Mouse (Mus musculus) heart, adult 18-20 months (tissue): Measurements from ENCODE around the gene Ankrd27. TPM values are rescaled to one million over a fixed set of nuclear protein-coding genes. Genes with fewer than 3 reads are reported as not detected.

Experiments used
- DNase-seq, 2 experiments: peaks; one replicate each; pipeline ENCODE4 v3.0.0; 2021 to 2022; ENCODE audit warnings: mixed read lengths in 1 of 2
- total RNA-seq, 2 experiments: library from RNA; stranded (reverse); gene quantifications; 2 replicates each; pipeline ENCODE4 v1.2.3; 2021

Gene Ankrd27
- total RNA-seq, 2 experiments from 2014 or later: 9.7 to 9.9 TPM

DNA sequence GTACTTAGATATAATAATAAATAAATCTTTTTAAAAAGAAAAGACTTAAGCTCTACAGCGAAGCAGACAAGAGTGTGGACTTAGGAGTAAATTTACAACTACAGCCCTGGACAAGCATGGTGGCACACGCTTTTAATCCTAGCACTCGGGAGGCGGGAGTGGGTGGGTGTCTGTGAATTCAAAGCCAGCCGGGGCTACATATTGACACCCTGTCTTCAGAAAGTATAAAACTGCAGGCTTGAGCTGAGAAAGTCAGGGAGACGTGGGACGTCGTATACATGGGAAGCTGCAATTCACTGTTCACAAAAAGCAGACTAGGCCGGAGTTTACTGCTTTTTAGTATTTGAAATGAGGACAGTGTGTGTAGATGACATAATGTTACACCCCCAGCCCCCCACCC lies 50.8 kb downstream of the Ankrd27 start:
- no peak for DNase-seq

DNA sequence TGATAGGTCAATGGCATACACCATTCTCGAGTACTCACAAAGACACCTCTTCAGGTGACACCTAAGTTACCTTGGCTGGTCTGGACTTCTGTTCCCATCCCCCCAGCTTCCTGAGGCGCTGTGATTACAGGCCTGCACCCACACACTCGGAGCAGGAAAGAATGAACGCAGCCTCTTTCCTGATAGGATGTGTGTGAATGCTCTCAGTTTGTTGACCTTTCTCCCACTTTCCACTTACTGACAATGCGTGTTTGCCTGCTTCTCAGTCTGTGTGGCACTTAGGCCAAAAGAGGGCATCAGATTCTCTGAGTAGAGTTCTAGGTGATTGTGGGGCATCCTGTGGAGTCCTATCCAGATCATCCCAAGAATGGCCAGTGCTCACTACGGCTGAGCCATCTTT lies 54.0 kb downstream of the Ankrd27 start:
- no peak for DNase-seq

DNA sequence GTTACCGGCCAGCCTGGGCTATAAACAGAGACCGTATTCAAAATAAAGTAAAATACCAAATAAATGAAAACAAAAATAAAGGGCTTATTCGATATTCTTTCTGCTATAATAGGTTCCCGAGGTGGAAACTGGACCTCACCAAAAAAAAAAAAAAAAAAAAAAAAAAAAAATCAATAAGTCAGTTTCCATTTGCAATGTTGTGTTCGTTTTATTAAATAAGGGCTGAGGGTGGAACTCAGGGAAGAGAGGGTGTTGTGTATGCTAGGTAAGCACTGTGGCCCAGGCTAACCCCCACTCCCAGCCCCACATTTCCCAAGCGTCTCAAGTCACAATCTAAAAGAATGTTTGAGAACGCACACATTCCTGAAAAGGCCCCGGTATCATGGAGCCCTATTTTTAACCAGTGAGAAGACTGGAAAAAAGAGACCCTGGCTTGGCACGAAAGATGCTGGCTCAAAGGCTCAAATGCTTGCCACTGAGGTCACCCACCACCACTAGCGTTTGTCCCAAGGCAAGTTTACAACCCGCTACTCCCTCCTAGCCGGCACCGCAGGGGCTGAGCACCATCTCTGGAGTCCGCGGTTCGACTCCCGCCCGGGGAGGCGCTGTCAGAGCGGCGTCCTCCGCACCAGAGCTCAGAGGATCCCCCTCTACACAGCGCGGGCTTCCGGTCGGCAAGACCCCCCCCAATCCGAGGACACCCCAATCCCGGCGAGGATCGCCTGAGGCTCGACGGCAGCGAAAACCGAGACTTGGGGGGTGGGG lies 60.5 kb downstream of the Ankrd27 start:
- DNase-seq: peak; percentile 8 to 22

DNA sequence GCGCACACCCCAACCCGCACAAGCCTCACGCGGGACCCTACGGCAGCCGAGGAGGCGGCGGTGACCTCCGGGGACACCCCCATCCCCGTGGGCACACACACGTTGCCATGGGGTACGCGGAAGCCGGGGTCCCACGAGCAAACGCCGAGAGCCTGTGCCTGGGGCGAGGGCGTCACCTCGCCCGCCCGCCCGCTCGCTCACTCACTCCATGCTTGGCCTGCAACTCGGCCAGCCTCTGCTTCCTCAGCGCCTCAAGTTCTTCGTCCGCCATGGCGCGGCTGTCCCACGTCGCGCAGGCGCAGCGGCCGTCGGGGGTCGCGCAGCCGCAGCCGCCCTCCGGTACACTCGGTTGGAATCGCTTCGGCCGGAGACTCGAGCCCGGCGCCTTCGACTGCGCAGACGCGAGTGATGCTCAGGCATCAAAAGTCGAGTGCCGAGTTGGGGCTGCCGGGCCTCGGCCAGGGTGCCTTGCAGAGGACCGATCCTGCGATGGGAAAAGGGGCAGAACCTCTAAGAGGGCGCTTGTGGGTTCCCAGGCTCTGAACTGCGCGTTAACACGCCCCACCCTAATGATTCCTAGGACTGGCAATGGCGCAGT lies 61.2 kb downstream of the Ankrd27 start, which contains the start of gene Pdcd5:
Gene Pdcd5, minus strand, starts transcription at position 421 of the 598 bp plus-strand sequence.
- peak; percentile 97 to 99 for DNase-seq

DNA sequence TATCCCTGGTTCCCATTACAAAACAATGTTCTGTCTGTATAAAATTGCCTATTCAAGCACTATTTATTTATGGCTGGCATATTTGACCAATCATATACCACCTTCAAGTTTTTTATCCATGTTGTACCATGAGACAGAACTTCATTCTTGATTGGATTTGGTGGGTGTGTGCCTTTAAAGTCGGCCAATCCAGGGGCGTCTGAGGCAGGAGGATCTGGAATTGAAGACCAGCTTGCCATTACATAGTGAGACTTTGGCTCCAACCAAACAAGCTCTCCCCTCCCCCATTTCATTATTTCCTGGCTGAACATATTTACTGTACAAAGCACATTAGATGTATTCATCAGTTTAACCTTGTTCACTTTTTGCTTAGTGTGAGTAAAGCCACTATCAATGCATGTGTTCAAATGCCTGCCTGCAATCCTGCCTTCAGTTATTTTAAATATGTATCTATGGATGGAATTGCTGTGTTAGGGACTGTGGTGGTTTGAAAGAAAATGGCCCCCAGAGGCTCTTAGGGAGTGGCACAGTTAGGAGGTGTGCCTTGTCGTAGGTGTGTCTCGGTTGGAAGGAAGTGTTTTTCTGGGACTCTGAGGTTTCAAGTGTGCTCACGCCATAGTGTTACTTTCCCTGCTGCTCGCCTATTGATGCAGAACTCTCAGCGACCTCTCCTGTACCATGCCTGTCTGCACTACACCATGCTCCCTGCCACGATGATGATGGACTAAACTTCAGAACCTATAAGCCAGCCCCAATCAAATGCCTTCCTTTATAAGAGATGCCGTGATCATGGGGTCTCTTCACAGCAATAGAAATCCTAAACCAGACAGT lies 62.4 kb downstream of the Ankrd27 start:
- no peak for DNase-seq

DNA sequence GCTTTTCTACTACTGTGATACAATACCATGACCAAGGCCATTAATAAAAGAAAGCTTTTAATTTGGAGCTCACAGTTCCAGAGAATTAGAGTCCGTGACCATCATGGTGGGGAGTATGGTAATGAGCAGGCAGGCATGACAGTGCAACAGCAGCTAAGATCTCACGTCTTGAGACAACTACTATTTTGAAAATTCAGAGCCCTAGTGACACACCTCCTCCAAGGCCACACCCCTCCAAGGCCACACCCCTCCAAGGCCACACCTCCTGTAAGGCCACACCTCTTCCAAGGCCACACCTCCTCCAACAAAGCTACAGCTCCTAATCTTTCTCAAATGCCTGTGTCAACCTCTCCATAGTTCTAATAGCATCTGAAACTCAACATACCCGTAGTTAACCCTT lies 63.0 kb downstream of the Ankrd27 start:
- peak; percentile 28 to 35 for DNase-seq

DNA sequence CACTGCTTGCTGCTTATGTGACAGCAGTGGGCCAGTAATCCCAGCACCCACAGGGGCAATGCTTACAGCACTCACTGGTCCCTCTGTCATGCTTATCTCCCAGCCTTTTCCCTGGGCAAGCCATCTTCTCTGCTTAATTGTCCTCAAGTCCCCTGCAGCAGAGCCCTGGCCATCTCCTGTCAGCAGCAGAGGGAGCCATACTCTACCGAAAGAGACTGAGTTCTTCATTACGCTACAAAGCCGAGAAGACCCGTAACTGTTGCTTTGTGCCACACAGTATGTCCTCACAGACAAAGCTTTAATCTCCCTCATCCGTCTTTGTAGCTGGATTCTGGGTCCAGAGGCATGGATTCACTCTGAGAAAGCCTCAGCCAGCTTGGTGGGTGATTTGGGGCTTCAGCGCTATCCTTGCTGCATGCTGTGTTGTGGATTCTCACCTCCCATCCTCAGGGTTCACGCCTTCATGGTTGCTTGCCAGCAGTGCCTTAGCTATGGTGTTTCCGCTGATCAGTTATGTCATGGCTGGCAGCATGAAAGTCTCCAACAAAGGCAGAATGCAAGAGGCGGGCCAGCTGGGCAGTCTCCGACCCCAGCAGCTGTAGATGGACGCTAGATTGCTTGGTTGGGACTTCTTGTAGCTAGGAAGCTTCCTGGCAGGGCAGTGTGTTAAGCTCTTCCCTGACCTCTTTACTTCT lies 64.8 kb downstream of the Ankrd27 start:
- no peak for DNase-seq

DNA sequence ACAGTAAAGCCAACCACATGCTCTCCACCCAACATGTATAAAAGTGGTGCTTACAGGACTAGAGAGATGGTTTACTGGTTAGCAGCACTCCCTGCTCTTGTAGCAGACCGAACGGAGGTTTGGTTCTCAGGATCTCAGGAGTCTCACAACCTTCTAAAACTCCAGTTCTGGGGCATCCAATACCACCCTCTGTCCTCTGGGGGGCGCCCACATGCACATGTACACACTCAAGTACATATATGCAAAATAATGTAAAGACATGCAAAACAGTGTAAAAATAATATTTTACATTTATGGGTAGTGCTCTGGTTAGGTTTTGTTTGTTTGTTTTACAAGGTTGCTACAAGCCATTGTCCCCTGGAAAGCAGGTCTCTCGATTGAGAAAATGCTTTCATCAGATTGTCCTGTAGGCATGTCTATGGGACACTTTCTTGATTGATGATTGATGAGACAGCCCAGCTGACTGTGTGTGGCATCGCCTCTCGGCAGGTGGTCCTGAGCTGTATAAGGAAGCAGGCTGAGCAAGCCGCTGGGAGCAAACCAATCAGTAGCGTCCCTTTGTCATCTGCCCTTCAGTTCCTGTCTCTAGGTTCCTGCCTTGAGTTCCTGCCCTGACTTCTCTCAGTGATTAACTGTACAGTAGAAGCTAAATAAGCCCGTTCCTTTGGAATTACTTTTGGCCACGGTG lies 65.7 kb downstream of the Ankrd27 start:
- DNase-seq: no peak

DNA sequence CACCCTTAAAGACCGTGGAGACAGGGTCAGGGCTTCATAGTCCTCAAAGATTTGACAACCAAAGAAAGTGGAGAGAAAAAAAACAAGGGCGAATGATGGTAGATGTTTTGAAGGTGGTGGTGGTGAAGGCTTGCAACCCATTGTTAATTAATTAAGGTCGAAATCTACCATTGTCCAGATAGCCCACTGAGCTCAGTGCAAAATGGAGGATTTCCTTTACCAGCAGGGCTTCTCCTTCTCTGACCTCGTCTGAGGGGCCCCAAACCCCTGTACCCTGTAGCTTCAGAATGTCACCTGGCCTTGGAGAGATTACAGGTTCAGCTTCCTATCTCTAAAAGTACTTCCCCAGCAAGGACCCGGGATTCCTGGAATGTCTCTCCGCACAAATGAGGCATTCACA lies 71.8 kb downstream of the Ankrd27 start:
- DNase-seq: no peak

DNA sequence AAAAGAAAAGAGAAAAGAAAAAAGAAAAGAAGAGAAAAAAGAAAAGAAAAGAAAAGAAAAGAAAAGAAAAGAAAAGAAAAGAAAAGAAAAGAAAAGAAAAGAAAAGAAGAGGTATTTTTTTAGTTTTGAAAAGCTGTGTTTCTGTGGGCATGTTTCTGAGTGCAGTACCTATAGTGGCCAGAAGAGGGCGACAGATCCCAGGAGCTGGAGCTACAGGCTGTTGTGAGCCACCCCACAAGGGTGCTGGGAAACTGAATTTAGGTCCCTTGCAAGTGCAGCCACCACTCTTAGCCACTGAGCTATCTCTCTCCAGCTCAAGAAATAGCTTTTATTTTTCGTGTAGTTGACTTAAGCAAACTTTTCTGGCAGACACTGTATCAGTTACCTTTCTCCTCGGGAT lies 73.1 kb downstream of the Ankrd27 start:
- DNase-seq: peak in 1 of 2 experiments; percentile 45

DNA sequence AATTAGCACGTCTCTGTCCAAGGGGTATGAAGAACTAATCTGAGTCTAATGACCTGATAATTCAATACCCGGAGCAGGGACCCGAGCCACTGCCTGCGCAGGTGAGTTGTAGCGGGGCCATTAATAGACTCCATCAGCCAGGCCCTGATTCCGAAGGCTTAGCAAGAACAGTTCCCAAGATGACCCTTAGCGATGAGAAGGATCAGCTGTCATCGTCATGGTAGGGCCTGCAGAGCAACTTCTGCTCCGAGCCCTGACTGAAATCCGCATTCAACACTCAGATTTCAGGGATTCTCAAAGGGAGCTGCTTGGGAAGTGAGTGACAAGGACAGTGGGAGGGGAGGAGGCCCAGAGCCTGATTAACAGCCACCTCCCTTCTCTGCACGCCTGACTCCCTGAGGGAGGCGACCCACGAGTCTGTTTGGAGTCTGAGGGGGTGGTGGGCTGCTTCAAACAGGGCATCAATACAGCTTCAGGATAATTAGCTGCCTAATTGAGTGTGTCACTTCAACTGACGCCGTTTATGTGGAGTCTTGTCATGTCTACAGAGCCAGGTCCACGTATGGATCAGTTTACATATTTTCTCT lies 77.8 kb downstream of the Ankrd27 start:
- no peak for DNase-seq

DNA sequence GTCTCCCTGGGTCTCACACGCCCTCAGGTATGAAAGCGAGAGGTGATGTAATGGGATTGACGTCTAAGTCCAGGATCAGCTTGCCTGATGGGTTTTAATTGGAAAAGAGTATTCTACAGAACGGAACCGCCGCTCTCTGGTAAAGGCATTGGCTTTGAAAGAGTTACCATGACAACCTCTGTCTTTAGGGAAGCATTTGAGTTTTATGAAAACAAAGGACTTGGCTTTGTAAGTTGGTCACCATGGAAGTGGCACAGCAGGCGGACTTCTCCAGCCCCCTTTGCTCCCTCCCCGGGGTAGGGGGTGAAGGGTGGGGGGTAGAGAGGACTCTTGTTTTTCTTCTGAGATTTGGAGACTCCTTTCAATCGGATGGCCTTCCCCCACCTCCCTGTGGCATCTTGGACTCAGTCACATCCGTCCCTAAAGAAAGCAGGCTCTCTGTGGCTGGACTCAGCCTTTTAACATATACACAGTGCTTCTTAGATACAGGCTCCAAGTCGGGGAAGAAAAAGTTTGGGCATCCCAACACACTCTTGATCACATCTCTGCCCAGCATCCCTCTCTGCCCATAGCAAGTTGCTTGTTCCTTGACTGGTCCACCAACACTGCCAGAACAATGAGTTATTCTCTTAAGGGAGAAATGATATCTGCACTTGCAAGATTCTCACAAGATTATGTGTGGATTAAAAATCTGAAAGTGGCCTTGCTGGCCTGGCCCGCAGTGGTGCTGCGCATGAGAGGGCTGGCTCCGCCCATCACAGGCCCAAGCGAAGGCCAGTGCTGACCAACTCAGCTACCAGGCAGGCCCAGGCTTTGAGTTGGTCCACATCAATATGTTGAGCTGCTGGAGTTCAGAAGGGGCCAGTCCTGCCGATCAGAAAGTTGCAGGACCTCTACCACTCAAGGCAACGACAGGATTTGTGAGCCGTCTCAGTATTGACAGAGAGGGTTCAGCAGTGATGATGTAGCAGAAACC lies 82.3 kb downstream of the Ankrd27 start:
- DNase-seq: no peak

DNA sequence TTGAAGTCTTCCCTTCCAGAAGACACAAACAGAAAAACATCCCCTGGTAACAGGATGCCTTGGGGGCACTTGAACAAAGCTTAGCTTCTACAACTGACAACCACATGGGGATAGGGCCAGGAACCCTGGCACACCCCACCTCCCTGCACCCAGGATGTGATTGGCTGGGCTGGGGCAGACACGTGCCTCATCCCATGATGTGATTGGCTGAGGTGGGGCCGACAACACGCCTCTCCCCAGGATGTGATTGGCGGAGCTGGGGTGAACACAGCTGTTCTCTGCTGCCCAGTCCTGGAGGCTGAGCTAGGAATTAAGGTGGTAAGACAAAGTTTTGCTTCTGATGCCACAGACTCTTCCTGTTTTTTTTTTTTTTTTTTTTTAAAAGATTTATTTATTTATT lies 92.9 kb downstream of the Ankrd27 start:
- no peak for DNase-seq

DNA sequence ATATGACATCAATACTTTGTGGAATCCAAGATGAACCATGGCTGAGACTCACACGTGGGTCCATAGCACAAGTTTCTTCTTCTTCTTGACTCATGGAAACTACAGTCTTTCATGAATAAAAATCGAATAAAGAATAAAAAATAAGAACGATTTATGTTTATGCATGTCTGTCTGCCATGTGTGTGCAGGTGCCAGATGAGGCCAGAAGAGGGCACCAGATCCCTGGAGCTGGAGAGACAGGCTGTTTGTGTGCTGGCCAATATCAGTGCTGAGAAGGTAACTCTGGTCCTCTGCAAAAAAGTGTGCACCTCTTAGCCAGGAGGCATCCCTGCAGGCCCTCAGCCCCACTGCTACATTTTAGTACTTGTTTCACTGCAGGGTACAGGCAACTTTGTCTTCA lies 95.5 kb downstream of the Ankrd27 start:
- no peak for DNase-seq

DNA sequence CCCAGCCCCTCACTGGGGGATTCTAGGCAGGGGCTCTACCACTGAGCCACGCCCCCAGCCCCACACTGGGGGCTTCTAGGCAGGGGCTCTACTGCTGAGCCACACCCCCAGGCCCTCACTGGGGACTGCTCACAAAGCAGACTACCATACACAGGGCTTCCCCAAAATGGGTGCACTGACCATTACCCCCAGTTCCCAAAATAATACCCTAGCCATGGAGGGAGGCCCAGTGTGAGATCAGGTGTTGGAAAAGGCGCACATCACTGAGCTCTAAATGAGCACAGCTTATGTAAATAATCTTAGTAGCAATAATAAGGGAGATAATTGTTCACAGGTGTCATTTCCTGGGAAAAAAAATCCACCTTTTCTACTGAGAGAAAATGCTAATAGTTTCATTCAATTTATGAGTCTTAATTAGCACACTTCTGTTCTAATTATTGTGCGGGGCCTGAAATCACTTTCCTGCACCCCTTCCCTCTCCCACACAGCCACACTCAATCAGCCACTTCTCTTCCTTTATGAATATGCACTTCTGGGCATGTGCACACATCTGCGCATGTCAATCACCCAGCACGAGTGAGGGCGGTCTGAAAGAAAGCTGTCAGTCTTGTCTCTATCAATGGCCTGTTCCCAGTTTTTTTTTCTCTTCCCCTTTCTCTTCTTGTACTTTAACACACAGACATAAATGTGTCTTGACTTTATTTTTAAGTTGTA lies 97.5 kb downstream of the Ankrd27 start:
- DNase-seq: no peak

DNA sequence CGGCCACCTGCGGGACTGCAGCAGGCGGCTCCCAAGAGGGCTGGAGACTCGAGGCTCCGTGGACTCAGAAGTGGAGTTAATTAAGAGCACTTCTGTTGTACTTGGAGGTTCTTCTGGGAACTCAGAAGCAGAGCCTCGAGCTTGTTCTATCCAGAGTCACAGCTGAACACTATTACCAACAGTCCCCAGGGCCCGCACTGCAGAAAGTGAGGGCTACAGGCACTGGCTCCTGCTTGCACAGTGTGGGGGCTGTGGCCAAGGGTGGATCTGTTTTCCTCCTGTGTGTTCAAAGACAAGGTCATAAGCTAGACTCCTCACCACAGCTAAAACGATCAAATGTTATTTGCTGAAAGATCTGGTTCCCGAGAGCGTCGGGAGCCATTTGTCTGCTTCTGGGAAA lies 100.2 kb downstream of the Ankrd27 start:
- peak; percentile 7 to 18 for DNase-seq

DNA sequence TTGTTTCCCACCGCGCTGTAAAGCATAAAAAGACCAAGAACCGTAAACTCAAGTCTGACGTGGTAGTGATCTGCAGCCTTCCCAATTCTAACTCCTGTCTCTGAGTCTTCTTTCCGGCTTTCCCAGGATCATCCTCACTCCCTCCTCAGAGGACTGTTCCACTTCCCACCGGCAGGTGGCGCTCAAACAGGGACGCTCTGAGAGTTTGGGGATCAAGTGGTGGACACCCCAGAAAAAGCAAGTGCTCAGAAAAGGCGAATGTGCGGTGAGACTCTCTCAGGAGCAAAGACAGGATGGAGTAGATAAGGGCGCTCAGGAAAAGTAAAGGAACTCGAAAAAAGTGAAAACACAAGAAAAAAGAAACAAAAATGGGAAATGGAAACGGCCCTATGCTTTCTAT lies 100.7 kb downstream of the Ankrd27 start:
- peak; percentile 47 to 81 for DNase-seq

DNA sequence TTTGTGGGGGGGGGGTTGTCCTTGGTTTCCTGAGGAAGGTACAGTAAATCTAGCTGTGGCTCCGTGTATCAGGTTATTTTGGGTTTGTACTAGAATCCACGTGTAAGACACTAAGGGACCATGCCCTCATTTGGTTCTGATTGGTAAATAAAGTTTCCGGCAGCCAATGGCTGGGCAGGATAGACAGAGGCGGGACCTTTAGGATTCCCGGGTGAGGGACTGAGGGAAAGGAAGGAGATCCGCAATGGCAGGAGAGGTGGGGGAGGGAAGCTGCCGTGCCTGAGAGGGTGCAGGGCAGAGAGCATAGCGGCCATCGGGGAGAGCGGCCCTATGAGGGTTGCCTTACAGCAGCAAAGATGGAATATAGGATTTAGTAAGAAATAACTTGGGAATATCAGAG lies 101.2 kb downstream of the Ankrd27 start:
- DNase-seq: peak; percentile 57 to 59

DNA sequence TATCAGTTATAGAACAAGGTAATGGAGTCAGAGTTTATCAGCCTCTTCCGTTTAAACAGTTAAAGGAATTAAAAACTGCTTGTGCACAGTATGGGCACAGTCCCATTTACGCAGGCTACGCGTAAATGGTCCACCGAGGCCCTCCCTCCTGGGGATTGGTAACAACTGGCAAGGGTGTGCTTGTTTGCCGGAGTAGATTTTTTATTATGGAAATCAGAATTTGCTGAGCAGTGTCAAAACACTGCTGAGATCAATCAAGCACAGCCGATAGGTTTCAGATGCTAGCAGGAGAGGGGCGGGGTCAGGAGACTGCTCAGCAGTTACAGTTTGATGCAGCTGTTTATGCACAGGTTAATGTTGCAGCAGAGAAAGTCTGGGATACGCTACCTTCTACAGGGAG lies 102.2 kb downstream of the Ankrd27 start:
- DNase-seq: no peak
